Mouse (Mus musculus): ENCODE measurements around the gene Dffa.

Gene Dffa

GRCm38 (mm10) chr4:149155711-149156110 lies 51.8 kb downstream of the Dffa start:
- ChIA-PET CTCF (interaction anchor here in 1 of 4 experiments (0.9 to 3.2 kb wide), 7 partner anchors 10 to 934 kb away, joined by 3 to 21 read pairs (median 3); no protein-coding TSS in a partner anchor), POLR2A (interaction anchor here in 2 of 4 experiments (1.1 to 4.1 kb wide), 6 partner anchors 8 to 27 kb away, joined by 3 to 18 read pairs (median 10); partner anchors contain the start of gene Pgd (in 2 of the 2))

GRCm38 (mm10) chr4:149157415-149157973 lies 53.5 kb downstream of the Dffa start:
- ChIA-PET CTCF (interaction anchor here in 3 of 4 experiments (0.6 to 4.0 kb wide), 2 partner anchors 13 to 1137 kb away, joined by 3 to 12 read pairs (median 3); no protein-coding TSS in a partner anchor), POLR2A (interaction anchor here in 3 of 4 experiments (0.6 to 4.1 kb wide), 8 partner anchors 9 to 40 kb away, joined by 4 to 34 read pairs (median 6); partner anchors contain the start of gene Pgd (in 1 of the 3))

GRCm38 (mm10) chr4:149159203-149159602 lies 55.3 kb downstream of the Dffa start:
- CTCF ChIA-PET = interaction anchor here in 3 of 4 experiments (0.6 to 4.0 kb wide), 7 partner anchors 10 to 655 kb away, joined by 3 to 12 read pairs (median 4); partner anchors contain the start of gene Cenps (in 1 of the 3)
- POLR2A ChIA-PET = interaction anchor here (0.5 to 4.1 kb wide), 14 partner anchors 9 to 446 kb away, joined by 3 to 34 read pairs (median 5); partner anchors contain the start of gene Cenps (in 2 of the 4)

- POLR2A ChIA-PET = interaction anchor here in 2 of 4 experiments (0.6 to 4.1 kb wide), 13 partner anchors 9 to 205 kb away, joined by 3 to 34 read pairs (median 5); partner anchors contain the start of gene Cenps (in 2 of the 2)
- CTCF ChIA-PET = interaction anchor here (0.5 to 4.0 kb wide), 8 partner anchors 11 to 654 kb away, joined by 3 to 12 read pairs (median 4); partner anchors contain the start of gene Cenps (in 1 of the 4)
Measured at GRCm38 (mm10) chr4:149159891-149160290, 55.9 kb downstream of the Dffa start.

GRCm38 (mm10) chr4:149161166-149161565 lies 57.2 kb downstream of the Dffa start:
- CTCF ChIA-PET = interaction anchor here in 1 of 4 experiments (4.0 kb wide), 1 partner anchor 17 kb away, joined by 12 read pairs; no protein-coding TSS in a partner anchor
- POLR2A ChIA-PET = interaction anchor here in 2 of 4 experiments (0.9 to 3.8 kb wide), 6 partner anchors 8 to 145 kb away, joined by 3 to 34 read pairs (median 6); no protein-coding TSS in a partner anchor

GRCm38 (mm10) chr4:149163196-149163595 lies 59.2 kb downstream of the Dffa start:
- ChIA-PET CTCF (interaction anchor here in 2 of 4 experiments (0.9 to 1.1 kb wide), 2 partner anchors 20 to 149 kb away, joined by 3 to 7 read pairs; no protein-coding TSS in a partner anchor), POLR2A (interaction anchor here in 1 of 4 experiments (0.7 to 1.7 kb wide), 6 partner anchors 9 to 52 kb away, joined by 3 to 4 read pairs (median 4); no protein-coding TSS in a partner anchor)

- ChIA-PET POLR2A (interaction anchor here in 1 of 4 experiments (0.7 to 3.7 kb wide), 7 partner anchors 9 to 635 kb away, joined by 3 to 14 read pairs (median 4); no protein-coding TSS in a partner anchor), CTCF (interaction anchor here in 2 of 4 experiments (0.9 to 1.1 kb wide), 2 partner anchors 19 to 148 kb away, joined by 3 to 7 read pairs; no protein-coding TSS in a partner anchor)
Measured at GRCm38 (mm10) chr4:149164150-149164549, 60.2 kb downstream of the Dffa start.

GRCm38 (mm10) chr4:149166215-149166946 lies 62.4 kb downstream of the Dffa start, which contains the start of gene Pgd:
TSS of gene Pgd (minus strand) at chr4:149166771.
- ChIA-PET CTCF (interaction anchor here in 2 of 4 experiments (0.5 to 1.0 kb wide), 7 partner anchors 17 to 598 kb away, joined by 3 to 10 read pairs (median 4); no protein-coding TSS in a partner anchor), POLR2A (interaction anchor here (0.5 to 3.7 kb wide), 40 partner anchors 8 to 883 kb away, joined by 3 to 18 read pairs (median 4); partner anchors contain the start of genes Cort (in 1 of the 4), Dffa (in 1 of the 4), Lzic (in 1 of the 4) and Nmnat1 (in 1 of the 4))

- ChIA-PET CTCF (interaction anchor here in 2 of 4 experiments (0.5 to 1.2 kb wide), 6 partner anchors 16 to 484 kb away, joined by 3 to 10 read pairs (median 4); no protein-coding TSS in a partner anchor), POLR2A (interaction anchor here (0.6 to 4.7 kb wide), 31 partner anchors 7 to 882 kb away, joined by 3 to 34 read pairs (median 4); partner anchors contain the start of genes Cort (in 1 of the 4), Dffa (in 1 of the 4), Lzic (in 1 of the 4) and Nmnat1 (in 1 of the 4))
Measured at GRCm38 (mm10) chr4:149166957-149167611, 63.1 kb downstream of the Dffa start.

- POLR2A ChIA-PET = interaction anchor here (0.6 to 4.7 kb wide), 18 partner anchors 8 to 348 kb away, joined by 3 to 34 read pairs (median 4); no protein-coding TSS in a partner anchor
- CTCF ChIA-PET = interaction anchor here in 3 of 4 experiments (0.7 to 1.7 kb wide), 8 partner anchors 15 to 574 kb away, joined by 3 to 6 read pairs (median 3); no protein-coding TSS in a partner anchor
Measured at GRCm38 (mm10) chr4:149168016-149168415, 64.1 kb downstream of the Dffa start.

GRCm38 (mm10) chr4:149169926-149170325 lies 66.0 kb downstream of the Dffa start:
- ChIA-PET CTCF (interaction anchor here in 2 of 4 experiments (0.6 to 1.5 kb wide), 2 partner anchors 15 to 26 kb away, joined by 3 to 4 read pairs; no protein-coding TSS in a partner anchor), POLR2A (interaction anchor here in 3 of 4 experiments (0.6 to 4.7 kb wide), 15 partner anchors 10 to 397 kb away, joined by 3 to 34 read pairs (median 5); no protein-coding TSS in a partner anchor)
